Mouse (Mus musculus) ES-E14 (cell line): ENCODE measurements around the gene Dcaf11.

Source experiments
- CHD2 ChIP-seq: IDR thresholded peaks from 2 replicates; pipeline ENCODE4 v1.6.1; 2014; ENCODE audit warnings: mild to moderate bottlenecking, low read depth, low read length, inconsistent platforms
- HCFC1 ChIP-seq: IDR thresholded peaks from 2 replicates; pipeline ENCODE4 v1.6.1; 2012; ENCODE audit warnings: low read length, inconsistent platforms, borderline replicate concordance; ENCODE audit not compliant: insufficient read depth
- MAFK ChIP-seq: IDR thresholded peaks from 2 replicates; pipeline ENCODE4 v1.6.1; 2014; ENCODE audit warnings: mild to moderate bottlenecking, low read depth, low read length, inconsistent platforms; ENCODE audit not compliant: insufficient read depth
- ZC3H11A ChIP-seq: IDR thresholded peaks from 2 replicates; pipeline ENCODE4 v1.6.1; 2012; ENCODE audit warnings: low read depth, mild to moderate bottlenecking, inconsistent platforms, low read length, borderline replicate concordance
- ZNF384 ChIP-seq: IDR thresholded peaks from 2 replicates; pipeline ENCODE4 v1.6.1; 2012; ENCODE audit warnings: low read depth, low read length, inconsistent platforms

DNA sequence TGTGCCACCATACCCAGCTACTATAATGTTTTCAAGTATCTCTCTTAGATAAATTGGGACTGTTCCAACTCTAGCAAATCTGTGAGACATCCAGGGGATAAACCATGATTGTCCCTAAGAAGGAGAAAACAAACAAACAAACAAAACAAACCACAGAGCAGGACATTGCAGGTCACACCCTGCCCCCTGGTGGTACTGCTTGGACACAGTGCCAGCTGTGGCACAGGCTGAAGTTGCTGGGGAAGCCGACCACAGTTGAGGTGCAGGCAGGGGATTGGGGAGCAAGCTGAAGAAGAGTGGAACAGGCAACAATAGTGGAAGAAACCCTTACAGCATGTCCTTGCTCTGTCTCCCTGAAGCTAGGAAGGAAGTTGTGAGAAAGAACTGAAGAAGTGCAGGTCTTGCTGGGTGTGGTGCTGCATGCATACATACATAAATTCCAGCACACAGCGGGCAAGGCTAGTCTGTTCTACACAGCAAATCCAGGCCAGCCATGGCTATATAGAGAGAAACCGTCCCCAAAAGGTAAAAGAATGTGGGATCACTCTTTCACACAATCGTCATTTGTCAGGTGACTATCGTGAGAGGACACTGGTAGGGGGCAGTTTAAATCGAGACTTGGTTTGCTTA, 23.6 kb upstream of the Dcaf11 start:
- no peak for TF ChIP-seq CHD2
- TF ChIP-seq MAFK, result no peak
- no peak for TF ChIP-seq HCFC1
- TF ChIP-seq ZC3H11A, result no peak
- TF ChIP-seq ZNF384, result no peak
